Mouse (Mus musculus) hindbrain, postnatal 0 days (tissue): ENCODE measurements at regions not wholly inside any gene's neighbourhood (a gene's known extent, or its start where the extent isn't known, plus 50 kb on each side); places are given as distances from the start of the nearest gene placed in this dataset.

Experiments
- ATAC-seq: fragments of 200-750 bp; cut with Nextera tagmentation; 2 replicates; pipeline ENCODE4 v1.8.0; 2017; ENCODE audit warnings: mild to moderate bottlenecking, moderate TSS enrichment, moderate library complexity
- DNase-seq: peaks from one replicate; pipeline ENCODE4 v3.0.0-alpha.2; 2015; ENCODE audit warnings: low spot score
- H3K27ac ChIP-seq: fragments of 300-500 bp; sonication (generic); 2 replicates; pipeline ENCODE4 v1.5.1; 2014; ENCODE audit warnings: mild to moderate bottlenecking
- H3K27me3 ChIP-seq: fragments of 300-500 bp; sonication (generic); 2 replicates; pipeline ENCODE4 v1.6.1; 2014; ENCODE audit warnings: low read length, mixed read lengths; ENCODE audit not compliant: insufficient read depth
- H3K36me3 ChIP-seq: fragments of 300-500 bp; sonication (generic); 2 replicates; pipeline ENCODE4 v1.6.1; 2014; ENCODE audit warnings: low read length, mixed read lengths; ENCODE audit not compliant: insufficient read depth
- H3K4me1 ChIP-seq: fragments of 300-500 bp; sonication (generic); 2 replicates; pipeline ENCODE4 v1.6.1; 2014; ENCODE audit warnings: antibody characterized with exemption, low read length, mixed read lengths; ENCODE audit not compliant: insufficient read depth
- H3K4me2 ChIP-seq: fragments of 300-500 bp; sonication (generic); 2 replicates; pipeline ENCODE4 v1.6.1; 2014; ENCODE audit warnings: low read depth, mild to moderate bottlenecking, low read length, moderate library complexity, mixed read lengths
- H3K4me3 ChIP-seq: fragments of 300-500 bp; sonication (generic); 2 replicates; pipeline ENCODE4 v1.5.1; 2014; ENCODE audit warnings: low read length
- H3K9ac ChIP-seq: fragments of 300-500 bp; sonication (generic); replicated peaks from 2 replicates; pipeline ENCODE4 v1.6.1; 2014; ENCODE audit warnings: mild to moderate bottlenecking, low read length, moderate library complexity, mixed read lengths
- H3K9me3 ChIP-seq: fragments of 300-500 bp; sonication (generic); 2 replicates; pipeline ENCODE4 v1.6.1; 2016; ENCODE audit warnings: low read length, mixed read lengths
- CTCF ChIP-seq: IDR thresholded peaks from 2 replicates; pipeline ENCODE4 v1.5.1; 2016; ENCODE audit warnings: antibody characterized with exemption, control low read depth, low read depth
- WGBS: fragments of 180-500 bp; shearing (Covaris S2); extraction: QIAGEN DNeasy Blood & Tissue Kit; methylation state at CpG from one replicate; pipeline ENCODE4 v1.1.7; 2014; 5-methylcytosine and 5-hydroxymethylcytosine counted together

- DNase-seq (no peak), ATAC-seq (no peak)
- no peak for TF ChIP-seq CTCF
- WGBS = 90% methylated on average over 1 of the region's 1 CpGs
- no peak overlapping the region for H3K27ac ChIP-seq
- H3K9ac ChIP-seq = no peak overlapping the region
- H3K4me3 ChIP-seq = no peak overlapping the region
- no peaks in the 10 kb centered on the region for H3K9me3 ChIP-seq
- no peaks in the 10 kb centered on the region for H3K27me3 ChIP-seq
- H3K4me2 ChIP-seq = no peak overlapping the region
- no peaks in the 10 kb centered on the region for H3K4me1 ChIP-seq
- no peaks in the 10 kb centered on the region for H3K36me3 ChIP-seq
Measured at GRCm38 (mm10) chr13:35452420-35452819, 207.2 kb upstream of the Cdyl start.

GRCm38 (mm10) chr13:35453222-35453914, 206.3 kb upstream of the Cdyl start:
- no peak for TF ChIP-seq CTCF
- WGBS = 58% methylated on average over 2 of the region's 2 CpGs
- no peaks in the 10 kb centered on the region for H3K27me3 ChIP-seq
- no peak overlapping the region for H3K4me2 ChIP-seq
- no peak overlapping the region for H3K9ac ChIP-seq
- no peaks in the 10 kb centered on the region for H3K9me3 ChIP-seq
- no peak overlapping the region for H3K4me3 ChIP-seq
- no peak overlapping the region for H3K27ac ChIP-seq
- no peaks in the 10 kb centered on the region for H3K4me1 ChIP-seq
- DNase-seq = peak; percentile 25
- no peaks in the 10 kb centered on the region for H3K36me3 ChIP-seq
- peak; percentile 53; the same call in 1 of the 2 replicates for ATAC-seq

GRCm38 (mm10) chr13:35460051-35460450, 199.6 kb upstream of the Cdyl start:
- no peak overlapping the region for H3K27ac ChIP-seq
- H3K9me3 ChIP-seq = no peaks in the 10 kb centered on the region
- 89% methylated on average over 1 of the region's 1 CpGs for WGBS
- no peak overlapping the region for H3K4me3 ChIP-seq
- no peaks in the 10 kb centered on the region for H3K27me3 ChIP-seq
- DNase-seq (no peak), ATAC-seq (no peak)
- no peak overlapping the region for H3K4me2 ChIP-seq
- no peak for TF ChIP-seq CTCF
- H3K9ac ChIP-seq = no peak overlapping the region
- H3K4me1 ChIP-seq = no peaks in the 10 kb centered on the region
- H3K36me3 ChIP-seq = no peaks in the 10 kb centered on the region

- H3K9ac ChIP-seq = no peak overlapping the region
- H3K4me2 ChIP-seq = no peak overlapping the region
- H3K9me3 ChIP-seq = no peaks in the 10 kb centered on the region
- DNase-seq (no peak), ATAC-seq (no peak)
- H3K27me3 ChIP-seq = no peaks in the 10 kb centered on the region
- 84% methylated on average over 1 of the region's 1 CpGs for WGBS
- no peaks in the 10 kb centered on the region for H3K4me1 ChIP-seq
- no peak for TF ChIP-seq CTCF
- no peaks in the 10 kb centered on the region for H3K36me3 ChIP-seq
- H3K4me3 ChIP-seq = no peak overlapping the region
- H3K27ac ChIP-seq = no peak overlapping the region
Measured at GRCm38 (mm10) chr13:35463231-35463630, 196.4 kb upstream of the Cdyl start.

- Histone ChIP-seq H3K9me3 (no peaks in the 10 kb centered on the region), H3K4me3 (no peak overlapping the region), H3K4me1 (no peaks in the 10 kb centered on the region), H3K27ac (no peak overlapping the region), H3K36me3 (no peaks in the 10 kb centered on the region), H3K9ac (no peak overlapping the region), H3K4me2 (no peak overlapping the region), H3K27me3 (no peaks in the 10 kb centered on the region)
- TF ChIP-seq CTCF = no peak
- DNase-seq = no peak
- no peak for ATAC-seq
- 64% methylated on average over 2 of the region's 2 CpGs for WGBS
Measured at GRCm38 (mm10) chr13:35463850-35464249, 195.8 kb upstream of the Cdyl start.

GRCm38 (mm10) chr13:35469361-35470198, 190.1 kb upstream of the Cdyl start:
- DNase-seq (peak; percentile 87), ATAC-seq (peak; percentile 51; the same call in 1 of the 2 replicates)
- H3K36me3 ChIP-seq = no peaks in the 10 kb centered on the region
- H3K4me1 ChIP-seq = no peaks in the 10 kb centered on the region
- H3K27ac ChIP-seq = no peak overlapping the region; the same call in 1 of the 2 replicates
- WGBS = 38% methylated on average over 11 of the region's 11 CpGs
- H3K9ac ChIP-seq = no peak overlapping the region
- H3K4me3 ChIP-seq = no peak overlapping the region
- no peaks in the 10 kb centered on the region for H3K27me3 ChIP-seq
- H3K4me2 ChIP-seq = peak overlapping the region; percentile 21; the same call in 1 of the 2 replicates
- no peaks in the 10 kb centered on the region for H3K9me3 ChIP-seq
- TF ChIP-seq CTCF = no peak
